Mouse (Mus musculus) cerebellum, adult 2 months (tissue): Measurements from ENCODE around the gene Dnm3.

Source experiments
- CTCF ChIP-seq: fragments of 200-500 bp; IDR thresholded peaks from 2 replicates; pipeline ENCODE4 v1.5.1; 2011; ENCODE audit warnings: low read depth, mild to moderate bottlenecking, control low read depth, low read length, moderate library complexity, borderline replicate concordance; ENCODE audit not compliant: insufficient read depth
- POLR2A ChIP-seq: fragments of 200-500 bp; IDR thresholded peaks from 2 replicates; pipeline ENCODE4 v1.6.1; 2011; ENCODE audit warnings: low read length, control low read depth, borderline replicate concordance; ENCODE audit not compliant: insufficient read depth

DNA sequence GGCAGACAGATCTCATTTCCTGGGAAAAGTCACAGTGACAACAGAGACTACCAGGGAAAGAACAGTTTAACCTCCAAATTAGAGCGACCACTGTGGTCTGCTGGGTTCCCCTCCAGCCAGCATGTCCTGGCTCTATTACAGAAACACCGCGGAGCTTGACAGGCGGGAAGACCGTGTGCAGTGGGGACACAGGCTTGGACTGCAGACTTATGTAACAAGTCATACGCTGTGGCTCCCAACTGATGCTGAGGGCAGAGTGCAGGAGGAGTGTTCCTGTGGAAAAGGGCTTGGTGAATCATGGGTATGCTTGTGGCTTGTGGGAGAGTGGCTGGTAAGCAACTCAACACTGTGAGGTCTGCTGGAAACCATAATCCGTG, 368.4 kb downstream of the Dnm3 start:
- TF ChIP-seq CTCF (no peak), POLR2A (no peak)
